Mouse (Mus musculus): Measurements from ENCODE around the gene Ppp1r37. TPM values are rescaled to one million over a fixed set of nuclear protein-coding genes. Genes with fewer than 3 reads are reported as not detected.

Gene Ppp1r37
- polyA plus RNA-seq, 1 experiment from 2014 or later: 21.9 TPM

DNA sequence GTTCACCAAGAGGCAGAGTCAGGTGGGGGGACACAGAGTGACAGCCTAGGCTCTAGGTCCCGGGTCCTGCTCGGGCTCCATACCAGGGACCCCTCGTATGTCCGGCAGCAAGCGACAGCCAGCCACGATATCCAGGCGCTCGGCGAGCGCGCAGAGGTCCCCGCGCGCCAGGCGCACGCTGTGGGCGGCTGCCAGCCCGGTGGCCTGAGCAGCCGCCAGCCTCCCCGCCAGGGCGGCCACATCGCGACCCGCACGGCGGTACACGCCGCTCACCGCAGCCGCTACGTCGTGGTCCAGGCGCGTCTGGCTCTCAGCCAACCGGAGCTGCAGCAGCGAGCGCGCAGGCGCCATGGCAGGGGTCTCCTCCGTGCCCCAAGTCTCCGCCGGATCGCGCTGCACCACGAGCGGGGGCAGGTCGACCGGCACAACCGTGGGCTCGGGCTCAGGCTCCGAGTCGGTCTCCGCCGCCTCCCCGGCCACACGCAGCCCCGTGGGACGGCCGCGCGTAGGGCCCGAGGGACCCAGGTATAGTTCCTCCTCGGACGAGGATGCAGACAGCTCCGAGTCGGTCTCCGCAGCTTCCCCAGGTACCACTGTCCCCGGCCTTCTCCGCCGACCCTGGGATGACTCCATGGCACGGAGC lies 55.8 kb downstream of the Ppp1r37 start:
- Histone ChIP-seq H3K36me3 (ENCODE audit: insufficient read depth, low read length) (no peaks in the 10 kb centered on the region), H3K9ac (replicated peaks; ENCODE audit: low read length) (peak overlapping the region; percentile 86), H3K4me1 (ENCODE audit: insufficient read depth, low read length) (peaks cover 23% of the 10 kb centered on the region), H3K9me3 (ENCODE audit: low read length) (no peaks in the 10 kb centered on the region), H3K27ac (ENCODE audit: low read length) (no peak overlapping the region), H3K4me3 (ENCODE audit: low read length) (peak overlapping the region; percentile 74), H3K27me3 (ENCODE audit: insufficient read depth, low read length) (no peaks in the 10 kb centered on the region), H3K4me2 (replicated peaks; ENCODE audit: low read depth, low read length) (peak overlapping the region; percentile 84)
- 0 out of 2 replicates have a peak, but pooled peaks have one; percentile 18 for ATAC-seq (ENCODE audit: low FRiP score, low TSS enrichment)
- WGBS: under 1% methylated on average over 61 of the region's 71 CpGs

DNA sequence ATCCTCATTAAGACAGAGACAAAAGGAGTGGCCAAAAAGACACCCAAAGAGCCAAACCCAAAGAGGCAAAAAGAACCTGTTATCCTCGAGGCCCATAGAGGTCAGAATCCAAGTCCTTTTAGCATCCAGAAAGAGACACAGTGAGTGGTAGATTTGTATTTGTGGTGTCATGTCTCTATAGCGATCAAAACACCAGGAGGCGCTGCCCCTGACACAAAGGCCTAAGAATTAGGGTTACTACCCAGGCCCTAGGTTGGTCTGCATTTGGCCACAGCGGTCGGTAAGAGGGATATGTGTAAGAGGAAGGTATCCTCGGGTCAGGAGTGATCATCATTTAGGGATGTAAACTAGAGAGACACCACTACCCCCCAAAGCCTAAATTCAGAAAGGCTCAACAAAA lies 56.5 kb downstream of the Ppp1r37 start:
- Histone ChIP-seq H3K9ac (replicated peaks; ENCODE audit: low read length) (no peak overlapping the region), H3K4me2 (replicated peaks; ENCODE audit: low read depth, low read length) (0 out of 2 replicates have a peak overlapping the region, but pooled peaks have one; percentile 84), H3K4me3 (ENCODE audit: low read length) (no peak overlapping the region), H3K36me3 (ENCODE audit: insufficient read depth, low read length) (no peaks in the 10 kb centered on the region), H3K9me3 (ENCODE audit: low read length) (no peaks in the 10 kb centered on the region), H3K4me1 (ENCODE audit: insufficient read depth, low read length) (peaks cover 23% of the 10 kb centered on the region), H3K27me3 (ENCODE audit: insufficient read depth, low read length) (no peaks in the 10 kb centered on the region), H3K27ac (ENCODE audit: low read length) (no peak overlapping the region)
- ATAC-seq (ENCODE audit: low FRiP score, low TSS enrichment): no peak
- 35% methylated on average over 6 of the region's 6 CpGs for WGBS

DNA sequence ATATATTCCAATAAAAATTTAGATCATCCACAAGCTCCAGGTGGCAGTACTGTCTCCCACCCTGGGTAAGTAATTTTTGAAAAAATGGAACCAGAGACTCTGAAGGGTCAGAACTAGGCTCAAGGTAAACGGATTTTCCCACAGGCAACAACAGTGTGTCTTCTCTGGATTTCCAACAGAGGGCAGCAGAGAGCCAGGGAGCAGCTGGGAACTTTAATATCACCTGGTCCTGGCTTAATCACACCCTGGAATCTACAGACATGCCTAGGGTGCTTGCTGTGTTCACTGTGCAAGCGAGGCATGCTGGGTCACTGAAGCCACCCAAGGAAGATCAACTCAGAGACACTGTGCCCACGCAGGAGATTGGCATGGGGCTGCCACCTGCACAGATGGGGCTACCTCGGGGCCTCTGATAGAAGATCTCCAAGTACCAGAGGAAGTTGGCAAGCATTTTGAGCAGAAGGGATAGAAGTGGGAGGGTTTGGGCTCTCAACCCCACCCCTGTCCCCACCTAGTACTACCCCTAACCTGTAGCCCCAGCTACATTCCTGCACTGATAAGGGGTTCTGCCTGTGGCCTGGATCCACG lies 59.3 kb downstream of the Ppp1r37 start:
- Histone ChIP-seq H3K9me3 (ENCODE audit: low read length) (no peaks in the 10 kb centered on the region), H3K27me3 (ENCODE audit: insufficient read depth, low read length) (no peaks in the 10 kb centered on the region), H3K4me1 (ENCODE audit: insufficient read depth, low read length) (peaks cover 15% of the 10 kb centered on the region), H3K4me2 (replicated peaks; ENCODE audit: low read depth, low read length) (no peak overlapping the region), H3K4me3 (ENCODE audit: low read length) (no peak overlapping the region), H3K9ac (replicated peaks; ENCODE audit: low read length) (no peak overlapping the region), H3K36me3 (ENCODE audit: insufficient read depth, low read length) (no peaks in the 10 kb centered on the region), H3K27ac (ENCODE audit: low read length) (no peak overlapping the region)
- WGBS: 31% methylated on average over 5 of the region's 5 CpGs
- ATAC-seq (ENCODE audit: low FRiP score, low TSS enrichment): no peak

DNA sequence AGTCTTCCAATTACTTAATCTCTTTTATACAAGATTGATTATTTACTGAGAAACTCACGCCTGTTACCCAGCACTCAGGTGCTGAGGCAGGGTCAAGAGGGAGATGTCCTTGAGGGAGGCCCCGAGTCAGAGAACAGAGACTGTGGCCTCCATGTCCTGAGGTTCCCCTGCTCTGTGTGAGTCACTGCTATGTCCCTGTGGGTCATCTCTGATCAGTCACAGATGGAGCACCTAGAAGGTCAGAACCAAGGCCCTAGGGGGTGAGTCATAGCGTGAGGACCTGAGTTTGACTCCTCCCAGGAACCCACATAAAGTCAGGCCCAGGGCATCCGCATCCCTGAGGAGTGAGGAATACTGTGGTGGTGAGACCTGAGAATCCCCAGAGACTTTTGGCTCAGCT lies 61.2 kb downstream of the Ppp1r37 start:
- no peaks in the 10 kb centered on the region for H3K9me3 ChIP-seq (ENCODE audit: low read length)
- WGBS: 66% methylated on average over 4 of the region's 4 CpGs
- ATAC-seq (ENCODE audit: low FRiP score, low TSS enrichment): no peak
- no peak overlapping the region for H3K27ac ChIP-seq (ENCODE audit: low read length)
- H3K27me3 ChIP-seq (ENCODE audit: insufficient read depth, low read length): no peaks in the 10 kb centered on the region
- H3K9ac ChIP-seq (replicated peaks; ENCODE audit: low read length): no peak overlapping the region
- no peak overlapping the region for H3K4me3 ChIP-seq (ENCODE audit: low read length)
- H3K4me1 ChIP-seq (ENCODE audit: insufficient read depth, low read length): peaks cover 4% of the 10 kb centered on the region; the same call in 1 of the 2 replicates
- no peak overlapping the region for H3K4me2 ChIP-seq (replicated peaks; ENCODE audit: low read depth, low read length)
- H3K36me3 ChIP-seq (ENCODE audit: insufficient read depth, low read length): no peaks in the 10 kb centered on the region

DNA sequence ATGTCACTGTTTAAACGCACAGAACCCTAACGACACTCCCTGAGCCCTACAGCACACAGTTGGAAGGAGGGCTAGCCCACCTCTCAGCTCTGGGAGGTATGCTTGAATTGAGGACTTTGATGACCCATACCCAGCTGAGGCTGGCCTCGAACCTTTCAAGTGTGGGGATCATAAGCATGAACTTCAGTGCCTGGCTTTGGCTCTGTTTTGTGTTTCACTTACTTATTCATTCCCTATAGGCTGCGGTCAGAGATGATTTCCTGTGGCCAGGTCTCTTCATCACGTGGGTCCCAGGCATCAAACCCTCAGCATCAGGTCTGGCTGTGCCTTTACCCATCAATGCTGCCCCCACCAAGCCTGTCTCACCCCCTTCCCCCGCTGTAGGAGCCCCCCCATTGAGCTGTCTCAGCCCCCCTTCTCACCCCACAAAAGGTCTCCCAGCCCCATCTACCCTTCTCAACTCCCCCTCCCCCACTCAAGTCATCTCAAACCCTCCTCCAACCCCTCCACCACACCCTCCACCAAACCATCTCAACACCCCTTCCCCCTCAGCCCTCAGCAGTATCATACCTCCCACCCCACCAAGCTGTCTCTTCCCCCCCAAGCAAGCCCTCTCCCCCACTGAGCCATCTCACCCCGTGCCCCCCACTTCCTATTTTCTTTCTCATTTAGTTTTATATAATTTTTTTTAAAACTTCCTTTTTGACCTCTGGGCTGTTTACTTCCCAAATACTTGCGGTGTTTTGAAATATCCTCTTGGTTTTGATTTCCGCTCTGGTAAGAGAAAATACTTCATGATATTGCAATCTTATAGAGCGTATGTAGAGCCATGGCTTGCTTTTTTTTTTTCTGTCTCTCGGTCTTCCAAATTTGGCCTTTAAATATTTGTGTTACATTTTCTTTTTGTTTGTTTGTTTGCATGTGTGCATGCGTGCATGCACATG lies 62.2 kb downstream of the Ppp1r37 start:
- ATAC-seq (ENCODE audit: low FRiP score, low TSS enrichment): no peak
- Histone ChIP-seq H3K27me3 (ENCODE audit: insufficient read depth, low read length) (no peaks in the 10 kb centered on the region), H3K4me2 (replicated peaks; ENCODE audit: low read depth, low read length) (no peak overlapping the region), H3K4me3 (ENCODE audit: low read length) (no peak overlapping the region), H3K9me3 (ENCODE audit: low read length) (no peaks in the 10 kb centered on the region), H3K9ac (replicated peaks; ENCODE audit: low read length) (no peak overlapping the region), H3K36me3 (ENCODE audit: insufficient read depth, low read length) (no peaks in the 10 kb centered on the region), H3K27ac (ENCODE audit: low read length) (no peak overlapping the region), H3K4me1 (ENCODE audit: insufficient read depth, low read length) (peaks cover 2% of the 10 kb centered on the region; the same call in 1 of the 2 replicates)
- 69% methylated on average over 12 of the region's 12 CpGs for WGBS

DNA sequence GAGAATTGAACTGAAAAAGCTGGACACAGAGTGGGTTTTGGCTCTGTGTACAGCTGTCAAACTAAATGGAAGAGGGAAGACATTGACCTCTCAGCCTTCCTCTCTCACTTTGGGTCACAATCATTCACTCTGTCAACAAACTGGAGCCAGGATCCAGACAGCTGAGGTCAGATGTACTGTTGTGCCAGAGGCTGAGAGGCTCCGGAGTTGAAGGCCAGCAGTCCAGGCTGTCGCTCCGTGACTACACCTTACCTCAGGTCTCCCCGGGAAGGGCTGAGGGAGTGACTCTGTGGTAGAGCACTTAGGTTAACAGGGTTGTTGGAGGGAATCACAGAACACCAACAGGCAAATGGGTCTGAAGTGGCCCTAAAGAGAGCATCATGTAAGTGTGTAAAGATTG lies 64.5 kb downstream of the Ppp1r37 start:
- Histone ChIP-seq H3K4me3 (ENCODE audit: low read length) (no peak overlapping the region), H3K27me3 (ENCODE audit: insufficient read depth, low read length) (no peaks in the 10 kb centered on the region), H3K27ac (ENCODE audit: low read length) (no peak overlapping the region), H3K4me1 (ENCODE audit: insufficient read depth, low read length) (no peaks in the 10 kb centered on the region; the same call in 1 of the 2 replicates), H3K4me2 (replicated peaks; ENCODE audit: low read depth, low read length) (no peak overlapping the region), H3K9me3 (ENCODE audit: low read length) (no peaks in the 10 kb centered on the region), H3K9ac (replicated peaks; ENCODE audit: low read length) (no peak overlapping the region), H3K36me3 (ENCODE audit: insufficient read depth, low read length) (no peaks in the 10 kb centered on the region)
- 41% methylated on average over 4 of the region's 4 CpGs for WGBS
- ATAC-seq (ENCODE audit: low FRiP score, low TSS enrichment): no peak

DNA sequence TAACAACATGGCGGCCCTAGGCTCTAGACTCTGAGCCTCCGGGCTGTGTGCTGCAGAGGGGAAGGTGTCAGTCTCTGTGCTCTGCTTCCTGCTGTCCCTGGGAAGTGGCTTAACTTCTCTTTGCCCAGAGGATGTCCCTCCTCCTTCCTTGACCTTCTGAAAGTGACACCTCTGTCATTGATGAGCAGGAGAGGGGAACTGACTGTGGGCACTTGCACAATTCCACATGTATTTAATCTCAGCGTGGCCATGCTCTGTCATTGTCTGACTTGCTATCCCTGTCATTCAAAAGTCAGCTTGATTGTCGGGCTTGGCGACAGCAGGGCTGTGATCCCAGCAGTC lies 66.7 kb downstream of the Ppp1r37 start:
- Histone ChIP-seq H3K4me2 (replicated peaks; ENCODE audit: low read depth, low read length) (no peak overlapping the region), H3K9ac (replicated peaks; ENCODE audit: low read length) (no peak overlapping the region), H3K27ac (ENCODE audit: low read length) (no peak overlapping the region), H3K27me3 (ENCODE audit: insufficient read depth, low read length) (peaks cover 5% of the 10 kb centered on the region), H3K9me3 (ENCODE audit: low read length) (no peaks in the 10 kb centered on the region), H3K4me3 (ENCODE audit: low read length) (no peak overlapping the region), H3K36me3 (ENCODE audit: insufficient read depth, low read length) (no peaks in the 10 kb centered on the region), H3K4me1 (ENCODE audit: insufficient read depth, low read length) (peaks cover 4% of the 10 kb centered on the region; the same call in 1 of the 2 replicates)
- ATAC-seq (ENCODE audit: low FRiP score, low TSS enrichment): no peak
- 67% methylated on average over 5 of the region's 5 CpGs for WGBS

DNA sequence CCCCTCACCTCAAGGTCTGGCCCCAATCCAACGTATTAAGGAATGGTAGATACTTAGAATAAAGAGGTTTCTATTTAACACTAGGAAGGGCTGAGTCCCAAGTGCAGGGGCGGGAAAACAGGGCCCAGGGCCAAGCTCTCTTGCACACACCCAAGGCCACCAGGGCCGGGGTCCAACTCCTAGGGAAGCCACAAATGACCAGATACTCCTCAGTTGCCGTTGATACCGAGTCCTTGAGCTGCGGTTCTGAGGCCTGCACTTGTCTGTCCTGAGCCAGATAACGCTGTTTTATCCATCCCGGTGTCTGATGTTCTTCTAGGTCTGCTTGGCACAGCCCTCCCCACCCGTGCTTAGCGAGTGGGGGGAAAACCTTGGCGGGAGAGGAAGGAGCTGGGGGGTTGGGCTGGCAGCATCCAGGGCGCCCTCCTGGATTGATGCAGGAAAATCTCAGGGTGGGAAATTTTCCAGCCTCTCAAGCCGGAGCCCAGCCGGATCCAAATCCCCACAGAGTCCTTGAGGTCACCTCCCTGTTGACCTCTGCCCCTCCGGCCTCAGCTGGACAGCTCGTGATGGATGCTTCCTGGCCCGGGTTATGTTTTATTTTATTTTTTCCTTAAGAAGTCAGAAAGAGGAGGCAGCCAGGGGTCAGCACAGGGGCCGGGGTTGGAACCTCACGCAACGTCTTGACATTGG lies 67.2 kb downstream of the Ppp1r37 start:
- Histone ChIP-seq H3K36me3 (ENCODE audit: insufficient read depth, low read length) (no peaks in the 10 kb centered on the region), H3K4me3 (ENCODE audit: low read length) (no peak overlapping the region), H3K9ac (replicated peaks; ENCODE audit: low read length) (no peak overlapping the region), H3K27ac (ENCODE audit: low read length) (no peak overlapping the region), H3K27me3 (ENCODE audit: insufficient read depth, low read length) (peaks cover 11% of the 10 kb centered on the region), H3K4me1 (ENCODE audit: insufficient read depth, low read length) (peaks cover 4% of the 10 kb centered on the region; the same call in 1 of the 2 replicates), H3K9me3 (ENCODE audit: low read length) (no peaks in the 10 kb centered on the region), H3K4me2 (replicated peaks; ENCODE audit: low read depth, low read length) (no peak overlapping the region)
- no peak; the same call in 1 of the 2 replicates for ATAC-seq (ENCODE audit: low FRiP score, low TSS enrichment)
- WGBS: 43% methylated on average over 20 of the region's 20 CpGs

DNA sequence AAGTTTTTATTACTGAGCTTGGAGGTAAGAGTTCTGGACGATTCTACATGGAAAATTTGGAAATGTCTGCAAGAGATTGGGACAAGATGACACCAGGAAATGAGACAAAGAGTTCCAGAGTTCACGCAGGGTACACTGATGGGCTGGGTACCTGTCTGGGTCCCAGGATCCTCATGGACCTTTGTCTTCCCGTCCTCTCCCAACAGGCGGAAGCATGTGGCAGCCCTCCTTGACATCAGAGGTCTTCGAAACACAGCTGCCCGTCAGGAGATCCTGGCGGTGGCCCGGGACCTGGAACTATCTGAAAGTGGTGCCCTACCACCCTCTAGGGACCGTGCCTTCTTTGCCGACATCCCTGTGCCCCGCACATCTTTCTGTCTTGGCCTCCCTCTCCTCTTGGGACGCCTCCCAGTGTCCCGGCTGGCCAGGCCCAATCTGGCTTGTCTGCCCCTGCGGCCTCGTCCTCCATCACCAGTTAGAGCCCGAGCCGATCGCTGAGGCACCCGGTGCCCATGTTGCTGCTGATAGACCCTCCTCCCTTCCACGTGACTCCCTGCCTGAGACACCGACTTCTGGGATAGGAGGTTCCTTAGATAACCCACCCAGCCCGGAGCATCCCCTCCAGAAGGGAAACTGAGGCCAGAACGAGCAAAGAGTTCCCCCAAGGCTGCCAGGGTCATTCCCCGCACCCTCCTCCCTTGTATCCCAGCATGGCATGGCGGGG lies 68.0 kb downstream of the Ppp1r37 start:
- no peak for ATAC-seq (ENCODE audit: low FRiP score, low TSS enrichment)
- no peak overlapping the region for H3K27ac ChIP-seq (ENCODE audit: low read length)

More for the DNA sequence above, 68.0 kb downstream of the Ppp1r37 start:
- H3K4me1 ChIP-seq (ENCODE audit: insufficient read depth, low read length): peaks cover 4% of the 10 kb centered on the region; the same call in 1 of the 2 replicates
- no peak overlapping the region for H3K4me2 ChIP-seq (replicated peaks; ENCODE audit: low read depth, low read length)
- 82% methylated on average over 25 of the region's 25 CpGs for WGBS
- no peaks in the 10 kb centered on the region for H3K9me3 ChIP-seq (ENCODE audit: low read length)
- no peaks in the 10 kb centered on the region for H3K36me3 ChIP-seq (ENCODE audit: insufficient read depth, low read length)
- no peak overlapping the region for H3K9ac ChIP-seq (replicated peaks; ENCODE audit: low read length)
- peaks cover 18% of the 10 kb centered on the region for H3K27me3 ChIP-seq (ENCODE audit: insufficient read depth, low read length)
- no peak overlapping the region for H3K4me3 ChIP-seq (ENCODE audit: low read length)
